Mouse (Mus musculus) 3T3-L1 (cell line): ENCODE results near the gene Esrrg.

Experiments used
- DNase-seq: peaks from one replicate; pipeline ENCODE4 v3.0.0-alpha.2; 2015; ENCODE audit warnings: low read depth, low spot score

Esrrg gene

DNA sequence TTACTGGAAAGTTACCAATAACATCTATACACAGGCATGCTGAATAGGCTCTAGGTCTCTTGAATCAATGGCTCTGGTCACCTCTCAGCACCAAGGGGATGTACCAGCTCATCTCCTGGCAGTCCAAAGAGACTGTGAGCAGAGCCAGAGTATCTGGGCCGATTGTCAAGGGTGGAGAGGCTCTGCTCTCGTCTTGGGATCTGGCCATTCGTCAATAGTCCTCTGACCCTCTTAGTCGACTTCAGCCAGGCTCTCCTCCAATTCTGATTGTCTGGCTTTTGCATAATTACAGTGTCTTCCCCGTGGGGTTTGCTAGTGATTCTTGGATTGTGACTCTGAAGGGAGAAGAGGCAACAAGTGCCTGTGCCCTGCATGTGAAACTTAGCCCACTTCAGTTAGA is 41.3 kb downstream of the Esrrg start:
- DNase-seq = no peak

GRCm38 (mm10) chr1:187650786-187651687 is 42.4 kb downstream of the Esrrg start:
- DNase-seq = no peak

DNA sequence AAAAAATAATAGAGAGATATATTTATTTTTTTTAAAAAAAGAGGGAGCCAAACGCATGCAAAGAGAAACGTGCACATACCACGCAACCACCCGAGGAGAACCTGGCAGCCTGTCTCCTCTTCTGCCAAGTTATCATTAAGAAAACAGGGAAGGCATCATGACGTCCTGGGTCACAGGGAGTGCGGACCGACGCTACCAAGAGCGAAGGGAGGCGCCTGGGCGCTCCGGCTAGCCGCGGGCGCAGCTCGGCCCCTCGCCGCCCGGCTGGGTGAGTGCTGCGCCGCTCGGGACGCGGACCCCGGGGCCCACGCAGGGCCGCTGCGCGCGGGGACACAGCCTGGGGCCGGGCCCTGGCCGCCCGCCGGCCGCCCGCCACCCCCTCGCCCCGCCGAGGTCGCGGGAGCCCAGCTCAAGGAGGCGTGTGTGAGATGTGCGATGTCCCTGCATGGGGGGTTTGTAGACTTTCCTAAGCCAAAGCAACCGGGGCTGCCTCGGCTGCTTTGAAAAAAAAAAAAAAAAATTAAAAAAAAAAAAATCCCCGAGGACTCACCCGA is 43.2 kb downstream of the Esrrg start:
- DNase-seq = no peak

- DNase-seq = no peak
Measured at GRCm38 (mm10) chr1:187652445-187652844, 43.9 kb downstream of the Esrrg start.

GRCm38 (mm10) chr1:187653390-187653789 is 44.8 kb downstream of the Esrrg start:
- DNase-seq = no peak

GRCm38 (mm10) chr1:187660963-187661362 is 52.4 kb downstream of the Esrrg start:
- no peak for DNase-seq

GRCm38 (mm10) chr1:187662083-187662609 is 53.6 kb downstream of the Esrrg start:
- no peak for DNase-seq

- DNase-seq = no peak
Measured at GRCm38 (mm10) chr1:187663376-187663775, 54.8 kb downstream of the Esrrg start.

DNA sequence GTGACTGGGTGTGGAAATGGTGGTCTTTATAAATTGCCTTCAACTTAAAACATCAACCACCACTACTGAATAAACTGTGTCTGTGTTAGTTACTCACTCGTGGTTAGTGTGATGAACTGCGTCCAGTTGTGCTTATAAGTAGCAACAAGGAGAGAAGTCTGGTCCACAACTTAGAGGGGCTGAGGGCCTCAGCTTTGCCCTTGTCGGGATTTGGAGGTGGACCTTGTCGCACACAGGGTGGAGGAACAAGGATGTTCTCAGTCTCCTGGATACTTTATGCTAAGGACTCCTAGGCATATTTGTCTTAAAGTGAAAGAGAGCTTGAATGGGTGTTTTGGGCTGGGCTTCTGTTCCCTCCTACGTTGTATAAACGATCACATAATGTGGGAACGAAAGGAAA is 55.7 kb downstream of the Esrrg start:
- DNase-seq = no peak

GRCm38 (mm10) chr1:187665901-187666600 is 57.5 kb downstream of the Esrrg start:
- DNase-seq = no peak

DNA sequence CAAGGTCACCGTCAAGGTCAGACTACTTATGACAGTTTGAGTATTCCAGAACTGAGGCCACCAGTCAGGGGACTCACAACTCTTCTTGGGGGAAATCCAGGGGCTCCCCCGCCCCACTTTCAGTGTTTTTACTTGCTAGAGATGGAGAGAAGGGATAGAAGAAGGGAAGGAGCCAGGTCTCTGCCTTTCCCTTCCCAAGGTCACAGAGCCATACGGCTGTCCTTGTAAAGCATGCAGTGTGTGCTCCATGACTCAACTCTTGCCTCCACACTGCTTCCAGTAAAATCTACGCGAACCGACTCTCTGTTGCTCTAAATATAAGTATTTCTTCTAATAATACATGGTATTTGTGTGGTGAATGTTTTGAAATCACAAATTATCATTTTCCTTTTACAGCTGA is 61.2 kb downstream of the Esrrg start:
- no peak for DNase-seq

GRCm38 (mm10) chr1:187672446-187672845 is 63.9 kb downstream of the Esrrg start:
- no peak for DNase-seq

DNA sequence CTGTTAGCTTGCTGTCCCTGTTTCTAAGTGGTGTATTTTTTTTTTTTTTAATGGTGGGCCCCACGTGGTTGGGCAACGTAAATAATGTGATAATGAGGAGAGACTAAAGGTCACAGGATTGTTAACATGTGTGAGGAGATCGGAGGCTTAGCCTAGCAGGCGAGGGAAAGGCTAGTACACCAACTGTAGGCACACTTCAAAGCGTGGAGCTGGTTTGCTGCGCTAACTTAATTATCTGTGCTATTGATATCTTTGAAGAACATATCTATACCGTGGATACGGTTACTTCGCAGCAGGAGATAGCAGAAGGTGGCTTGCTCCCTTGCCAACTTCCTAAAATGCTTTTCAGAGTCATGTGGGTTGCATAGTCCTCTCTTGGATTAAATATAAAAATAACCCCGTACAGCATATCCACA is 66.2 kb downstream of the Esrrg start:
- DNase-seq = no peak

DNA sequence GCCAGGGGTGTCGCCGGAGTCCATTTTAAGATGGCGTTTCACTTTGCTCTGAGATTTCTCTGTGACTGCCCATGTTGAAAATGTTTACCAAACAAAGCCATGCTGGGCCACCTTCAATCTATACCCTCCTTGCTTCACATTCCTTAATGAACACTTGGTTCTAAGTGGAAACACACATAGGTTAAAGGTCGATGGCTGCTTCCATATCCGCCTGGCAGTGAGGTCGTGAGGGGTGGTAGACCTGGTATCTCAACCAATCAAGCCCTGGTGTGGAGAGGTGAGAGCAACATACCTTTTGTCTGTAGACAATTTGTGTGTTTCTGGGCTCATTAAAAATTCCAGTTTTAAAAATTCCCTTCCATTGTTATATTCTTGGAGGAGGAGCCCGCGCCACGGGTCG is 68.0 kb downstream of the Esrrg start:
- no peak for DNase-seq

DNA sequence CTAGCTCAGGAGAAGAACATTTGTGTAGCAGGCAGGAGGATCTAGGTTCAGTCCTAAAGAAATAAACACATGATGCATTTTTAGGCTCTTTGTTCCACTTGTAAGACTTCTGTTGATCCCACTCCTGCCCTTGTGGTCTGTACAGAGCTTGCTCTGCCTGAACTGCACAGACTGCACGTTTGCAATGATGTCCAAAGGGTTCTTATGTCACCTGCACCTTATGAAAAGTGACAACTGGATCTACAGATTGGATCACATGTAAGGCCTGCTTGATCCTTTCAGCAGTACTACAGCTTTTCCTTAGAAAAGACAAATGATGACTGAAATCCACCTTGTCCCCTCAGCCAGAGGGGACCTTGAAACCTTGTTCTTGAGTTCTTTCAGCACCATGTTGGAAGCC is 70.7 kb downstream of the Esrrg start:
- DNase-seq = no peak

- DNase-seq = no peak
Measured at GRCm38 (mm10) chr1:187684519-187684918, 75.9 kb downstream of the Esrrg start.

GRCm38 (mm10) chr1:187691846-187692525 is 83.4 kb downstream of the Esrrg start:
- no peak for DNase-seq

GRCm38 (mm10) chr1:187694865-187695264 is 86.3 kb downstream of the Esrrg start:
- DNase-seq = no peak

DNA sequence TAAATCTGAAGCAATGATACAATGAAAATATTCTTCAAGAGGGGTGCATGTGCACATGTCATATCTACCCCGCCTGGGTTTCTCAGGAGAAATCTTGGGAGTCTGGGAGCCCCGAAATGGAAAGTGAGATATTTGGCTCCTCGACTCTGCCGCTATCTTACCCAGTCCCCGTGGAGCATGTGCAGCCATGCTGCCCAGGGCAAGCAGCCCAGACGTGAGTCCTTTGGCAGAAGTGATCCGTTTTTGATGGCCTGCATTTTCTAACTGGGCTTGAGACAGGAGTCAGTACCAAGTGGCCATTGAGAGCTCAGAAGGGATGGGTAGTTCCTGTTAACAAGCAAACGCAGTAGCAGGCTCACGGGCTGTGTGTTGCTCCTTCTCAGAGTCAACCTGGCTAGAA is 89.6 kb downstream of the Esrrg start:
- no peak for DNase-seq

GRCm38 (mm10) chr1:187700963-187701362 is 92.4 kb downstream of the Esrrg start:
- no peak for DNase-seq

- no peak for DNase-seq
Measured at GRCm38 (mm10) chr1:187704921-187705320, 96.3 kb downstream of the Esrrg start.

GRCm38 (mm10) chr1:187705348-187705747 is 96.8 kb downstream of the Esrrg start:
- DNase-seq = no peak
